Mouse (Mus musculus): ENCODE results near the gene Dnajc3.

DNA sequence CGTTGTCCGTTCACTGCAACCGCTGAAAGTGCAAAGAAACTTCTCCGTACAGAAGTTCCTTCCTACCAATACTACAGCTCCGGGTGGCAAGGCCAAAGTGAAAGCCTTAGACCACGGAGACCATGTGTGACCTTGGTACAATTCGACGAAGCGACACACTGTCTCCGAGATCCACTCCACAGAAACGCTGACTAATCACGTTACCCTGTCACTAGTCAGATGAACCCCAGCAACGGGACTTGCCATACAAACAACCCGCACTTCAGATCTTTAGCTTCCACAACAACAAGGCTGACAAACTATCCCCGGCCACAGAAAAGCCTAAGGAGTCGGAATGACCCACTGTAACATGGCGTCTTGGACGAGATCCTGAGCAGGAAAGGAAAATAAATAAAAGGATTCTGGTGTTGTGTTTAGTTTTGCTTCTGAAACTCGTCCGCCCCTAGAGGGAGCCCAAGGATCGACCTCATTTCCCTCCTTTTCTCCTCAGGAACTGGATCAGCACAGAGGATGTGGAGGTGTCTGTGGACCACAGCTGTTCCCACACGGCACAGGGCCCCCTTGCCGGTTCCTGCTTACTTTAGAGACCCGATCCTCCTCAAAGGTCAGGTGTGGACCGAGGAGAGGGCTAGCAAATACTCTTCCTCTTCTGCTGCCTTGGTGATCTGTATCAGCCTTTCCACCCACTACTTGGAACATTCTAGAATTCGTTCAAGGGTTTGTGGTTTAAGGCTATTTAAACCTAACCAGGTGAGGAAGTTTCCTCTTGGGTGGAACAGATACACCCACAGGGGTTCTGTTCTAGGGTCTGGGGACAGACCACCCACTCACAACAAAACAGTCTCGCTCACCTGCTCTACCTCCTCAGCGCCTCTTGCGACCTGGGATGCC is 27.2 kb upstream of the Dnajc3 start:
- TF ChIP-seq CTCF (IDR thresholded peaks at IDR 0.05; ENCODE audit: control insufficient read depth, insufficient read depth, low read length), result peak; percentile 55; the same call in 1 of the 2 replicates
- no peak for TF ChIP-seq POLR2A (IDR thresholded peaks at IDR 0.05; ENCODE audit: borderline replicate concordance, control insufficient read depth, low read depth, low read length)

All from bone marrow, adult 2 months (tissue).